Mouse (Mus musculus): Measurements from ENCODE around the gene Tmem53.
"Not testable (repeated sequence)": the region's sequence is repeated elsewhere in the genome, so short reads cannot be mapped to it uniquely, and the experiment has no call there.

Tmem53 gene

DNA sequence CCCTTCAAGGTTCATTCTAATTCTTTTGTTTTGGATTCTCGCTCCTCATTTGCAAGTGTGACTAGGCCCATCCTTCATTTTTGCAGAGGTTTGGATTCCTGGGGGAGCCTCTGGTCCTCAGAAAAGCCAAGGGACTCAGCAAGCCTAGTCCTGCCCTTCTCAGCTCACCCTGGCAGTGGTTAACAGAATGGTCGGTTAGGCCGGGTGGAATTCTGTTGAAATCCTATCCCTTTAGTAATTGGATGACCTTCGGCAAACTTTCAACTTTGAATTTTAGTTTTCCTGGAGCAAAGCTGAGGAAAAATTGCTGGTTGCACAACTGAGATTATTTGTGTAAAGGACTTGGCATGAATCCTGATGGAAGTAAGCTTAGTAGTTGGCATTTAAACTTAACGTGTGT is 600 bp downstream of the Tmem53 start:
- DNase-seq (ENCODE audit: low read depth, low spot score): no peak

DNA sequence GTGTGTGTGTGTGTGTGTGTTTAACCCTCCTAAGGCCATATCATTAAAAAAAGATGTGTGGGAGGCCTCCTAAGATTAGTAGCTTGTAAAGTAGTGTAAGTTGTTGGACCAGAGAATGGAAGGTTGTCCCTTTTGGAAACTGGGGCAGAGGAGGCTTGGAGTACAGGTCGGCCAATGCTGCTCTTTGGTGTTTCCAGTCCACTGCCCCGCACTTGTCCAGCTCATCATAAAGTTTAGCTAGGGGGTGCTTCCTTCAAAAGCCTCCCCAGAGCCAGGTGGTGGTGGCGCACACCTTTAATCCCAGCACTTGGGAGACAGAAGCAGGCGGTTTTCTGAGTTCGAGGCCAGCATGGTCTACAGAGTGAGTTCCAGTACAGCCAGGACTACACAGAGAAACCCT is 1.0 kb downstream of the Tmem53 start:
- no peak for DNase-seq (ENCODE audit: low read depth, low spot score)

DNA sequence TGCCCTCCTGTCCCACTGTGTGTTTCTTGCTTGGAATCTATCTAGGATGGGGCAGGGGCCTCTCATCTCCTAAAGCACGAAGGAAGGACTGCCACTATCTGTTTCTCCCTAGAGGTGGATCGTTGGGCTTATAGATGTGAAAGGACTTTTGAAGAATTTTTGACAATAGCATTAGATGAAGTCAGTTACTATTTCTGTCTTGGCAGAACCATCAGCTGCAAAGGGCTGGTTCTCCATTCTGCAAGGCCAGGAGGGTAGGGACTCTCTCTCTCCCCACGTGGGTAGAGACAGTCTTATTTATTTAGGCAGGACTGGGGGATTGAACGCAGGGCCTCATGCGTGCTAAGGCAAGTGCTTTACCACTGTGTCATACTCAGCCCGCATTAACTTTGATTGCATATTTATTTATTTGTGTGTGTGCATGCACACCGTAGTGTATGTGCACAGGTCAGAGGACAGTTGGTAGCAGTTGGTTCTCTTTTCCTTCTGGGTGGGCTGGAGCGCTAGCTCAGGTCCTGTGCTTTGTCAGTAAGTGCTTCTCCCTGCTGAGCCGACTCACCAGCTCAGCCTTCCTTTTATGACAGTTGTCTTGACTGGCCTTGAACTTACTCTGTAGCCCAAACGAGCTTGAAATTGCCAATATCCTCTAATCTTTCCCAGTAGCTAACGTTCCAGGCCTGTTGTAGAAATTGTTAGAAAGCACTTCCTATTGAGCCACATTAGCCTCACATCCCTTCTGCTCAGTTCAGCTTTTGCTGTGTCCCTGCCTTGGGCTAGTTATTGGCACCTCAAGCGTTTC is 1.7 kb downstream of the Tmem53 start:
- DNase-seq (ENCODE audit: low read depth, low spot score): no peak

DNA sequence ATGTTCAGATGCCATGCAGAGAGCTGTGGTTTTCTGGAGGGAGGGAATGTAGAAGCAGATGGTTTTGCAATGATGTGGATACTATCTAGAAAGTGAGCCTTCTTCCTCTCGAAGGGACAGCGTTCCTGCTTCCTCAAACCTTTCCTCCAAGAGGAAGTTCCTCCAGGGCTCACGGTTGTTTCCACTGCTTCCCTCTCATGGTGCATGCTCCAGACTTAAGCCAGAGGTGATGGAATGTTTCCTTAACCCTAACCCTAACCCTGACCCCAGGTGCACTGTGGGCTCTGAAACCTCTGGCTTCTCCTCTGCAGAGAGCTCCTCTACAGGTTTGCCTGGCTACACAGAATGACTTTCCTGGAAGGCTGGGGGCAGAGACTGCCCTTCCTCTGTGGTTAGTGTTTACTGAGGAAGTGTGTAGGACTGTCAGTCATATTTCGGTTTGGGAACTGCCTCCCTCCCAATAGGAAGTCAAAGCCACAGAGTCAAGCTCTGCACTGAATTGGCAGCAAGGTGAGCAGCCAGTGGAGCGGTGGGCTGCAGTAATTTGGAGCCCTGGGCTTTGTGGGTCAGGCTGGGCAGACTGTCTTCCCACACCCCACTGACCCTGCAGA is 2.4 kb downstream of the Tmem53 start:
- DNase-seq (ENCODE audit: low read depth, low spot score): no peak

DNA sequence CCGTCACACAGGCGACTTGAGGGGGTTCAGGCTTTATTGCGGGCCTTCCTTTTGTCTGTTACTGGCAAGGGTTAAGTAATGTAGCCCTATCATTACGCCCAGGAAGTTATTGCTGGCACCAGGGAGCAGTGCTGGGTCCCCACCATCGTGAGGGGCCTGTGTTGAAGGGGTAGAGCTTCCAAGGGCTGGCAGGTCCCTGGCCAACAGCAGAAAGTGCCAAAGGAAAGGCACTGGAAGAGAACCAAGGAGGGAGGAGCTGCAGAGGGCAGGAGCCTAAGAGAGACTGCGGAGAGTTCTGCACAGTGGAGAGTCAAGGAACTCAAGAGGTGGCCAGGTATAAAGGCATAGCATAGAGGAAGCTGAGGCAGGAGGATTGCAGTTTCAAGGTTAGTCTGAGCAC is 2.9 kb downstream of the Tmem53 start:
- DNase-seq (ENCODE audit: low read depth, low spot score): no peak

DNA sequence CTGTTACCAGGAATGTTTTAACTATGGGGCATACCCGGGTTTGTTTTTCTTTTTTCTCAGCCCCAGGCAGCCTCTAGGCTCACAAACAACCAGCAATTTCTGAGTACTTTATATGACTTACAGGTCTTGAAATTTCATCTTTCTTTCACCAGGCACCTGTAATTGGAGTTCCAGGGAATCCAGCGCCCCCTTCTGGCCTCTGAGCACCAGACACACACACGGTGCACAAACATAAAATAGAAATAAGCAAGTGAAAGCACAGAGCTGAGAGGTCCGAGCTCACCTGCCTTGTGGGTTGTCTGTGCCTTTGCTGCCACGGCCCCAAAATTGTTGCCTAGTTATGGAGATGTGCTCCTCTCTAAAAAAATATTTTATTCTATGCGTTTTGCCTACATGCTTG is 8.2 kb downstream of the Tmem53 start:
- DNase-seq (ENCODE audit: low read depth, low spot score): not testable (repeated sequence)

DNA sequence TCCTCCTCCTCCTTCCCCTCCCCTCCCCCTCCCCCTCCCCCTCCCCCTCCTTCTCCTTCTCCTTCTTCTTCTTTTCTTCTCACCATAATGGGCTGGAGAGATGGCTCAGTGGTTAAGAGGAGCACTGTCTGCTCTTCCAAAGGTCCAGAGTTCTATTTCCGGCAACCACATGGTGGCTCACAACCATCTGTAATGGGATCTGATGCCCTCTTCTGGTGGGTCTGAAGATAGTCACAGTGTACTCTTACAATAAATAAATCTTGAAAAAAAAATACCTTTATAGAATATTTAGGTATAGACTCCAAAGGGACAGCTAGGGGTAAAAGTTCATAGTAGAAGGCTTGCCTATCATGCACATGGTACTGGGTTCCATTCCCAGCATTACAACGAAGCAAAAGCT is 9.5 kb downstream of the Tmem53 start:
- DNase-seq (ENCODE audit: low read depth, low spot score): no peak

DNA sequence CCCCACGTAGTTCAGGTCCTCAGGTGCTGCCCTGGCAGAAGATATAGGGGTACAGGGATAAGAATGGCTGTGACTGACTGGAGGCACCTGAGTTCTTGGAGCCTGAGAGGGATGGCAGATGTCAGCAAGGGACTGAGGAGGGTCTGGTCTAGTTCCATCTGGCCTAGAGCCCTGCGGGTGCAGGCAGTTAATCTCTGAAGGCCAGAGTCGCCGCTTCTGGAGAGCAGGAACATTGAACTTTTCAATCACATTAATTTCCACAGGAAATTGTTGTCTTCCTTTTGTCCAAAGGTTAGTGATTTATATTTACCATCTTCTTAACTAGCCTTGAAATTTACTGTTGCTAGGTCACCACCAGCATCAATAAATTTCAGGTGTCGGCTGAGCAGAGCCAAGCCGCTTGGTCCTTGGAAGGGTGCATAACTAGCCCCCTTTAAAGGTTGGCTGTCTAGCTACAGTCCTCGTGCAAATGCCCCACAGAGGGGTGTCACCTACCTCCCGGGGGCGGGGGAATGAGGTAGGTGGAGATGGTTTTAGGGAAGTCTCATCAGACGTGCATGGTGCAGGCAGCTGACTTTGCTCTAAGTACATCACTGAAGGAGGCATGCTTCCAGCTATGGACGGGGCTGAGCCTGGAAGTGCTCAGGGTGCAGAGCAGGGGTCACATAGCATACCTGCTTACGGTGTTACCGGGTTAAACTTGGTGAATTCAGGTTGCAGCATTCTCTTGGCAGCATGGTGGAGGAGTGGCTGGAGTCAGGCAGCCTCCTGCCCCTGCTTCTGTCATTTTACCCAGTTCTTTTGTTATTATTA is 10.6 kb downstream of the Tmem53 start:
- DNase-seq (ENCODE audit: low read depth, low spot score): no peak

DNA sequence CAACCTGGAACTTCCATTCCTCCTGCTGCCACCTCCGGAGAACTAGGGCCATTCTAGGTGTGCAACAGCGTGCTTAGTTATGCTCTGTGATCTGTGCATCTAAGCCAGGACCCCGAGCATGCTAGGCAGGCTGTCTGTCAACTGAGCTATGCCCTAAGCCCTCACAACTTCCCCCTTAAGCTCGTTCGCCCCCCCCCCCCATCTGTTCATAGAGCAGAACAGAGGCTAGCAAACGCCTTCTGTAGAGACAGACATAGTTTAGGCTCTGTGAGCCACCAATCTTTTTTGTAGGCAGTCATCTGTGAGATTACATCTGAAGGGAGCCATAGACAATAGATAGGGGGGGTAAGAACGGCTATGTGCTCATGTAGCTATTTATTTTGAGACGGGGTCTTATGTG is 11.2 kb downstream of the Tmem53 start:
- DNase-seq (ENCODE audit: low read depth, low spot score): no peak

DNA sequence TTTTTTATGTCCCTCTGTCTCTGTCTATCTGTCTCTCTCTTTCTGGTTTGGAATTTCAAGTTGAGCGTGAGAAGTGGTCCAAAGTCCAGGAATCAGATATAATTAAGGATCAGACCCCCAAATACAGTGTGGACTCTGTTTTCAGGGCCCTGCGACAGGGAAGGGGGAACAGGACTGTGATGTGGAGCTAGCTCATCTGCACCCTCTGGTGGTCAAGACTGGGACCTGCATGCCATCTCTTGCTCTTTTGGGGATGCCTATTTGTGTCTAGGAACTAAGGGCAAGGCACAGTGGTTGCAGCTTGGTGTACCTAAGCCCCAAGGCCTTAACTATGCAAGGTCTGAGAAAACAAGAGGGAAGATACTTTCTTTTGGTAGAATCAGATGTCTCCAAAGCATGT is 15.5 kb downstream of the Tmem53 start:
- DNase-seq (ENCODE audit: low read depth, low spot score): peak; percentile 67

DNA sequence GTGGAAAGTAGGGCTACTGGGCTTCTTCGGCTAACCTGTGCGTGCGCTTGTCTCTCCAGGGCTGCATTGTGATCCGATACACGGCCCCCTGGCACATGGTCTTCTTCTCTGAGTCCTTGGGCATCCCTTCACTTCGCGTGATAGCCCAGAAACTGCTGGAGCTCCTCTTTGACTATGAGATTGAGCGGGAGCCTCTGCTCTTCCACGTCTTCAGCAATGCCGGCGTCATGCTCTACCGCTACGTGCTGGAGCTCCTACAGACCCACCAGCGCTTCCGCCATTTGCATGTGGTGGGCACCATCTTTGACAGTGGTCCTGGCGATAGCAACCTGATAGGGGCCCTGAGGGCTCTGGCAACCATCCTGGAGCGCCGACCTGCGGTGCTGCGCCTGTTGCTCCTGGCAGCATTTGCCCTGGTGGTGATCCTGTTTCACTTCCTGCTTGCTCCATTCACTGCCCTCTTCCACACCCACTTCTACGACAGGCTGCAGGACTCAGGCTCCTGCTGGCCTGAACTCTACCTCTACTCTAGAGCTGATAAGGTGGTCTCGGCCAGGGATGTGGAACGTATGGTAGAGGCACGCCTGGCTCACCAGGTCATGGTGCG is 16.2 kb downstream of the Tmem53 start:
- no peak for DNase-seq (ENCODE audit: low read depth, low spot score)

DNA sequence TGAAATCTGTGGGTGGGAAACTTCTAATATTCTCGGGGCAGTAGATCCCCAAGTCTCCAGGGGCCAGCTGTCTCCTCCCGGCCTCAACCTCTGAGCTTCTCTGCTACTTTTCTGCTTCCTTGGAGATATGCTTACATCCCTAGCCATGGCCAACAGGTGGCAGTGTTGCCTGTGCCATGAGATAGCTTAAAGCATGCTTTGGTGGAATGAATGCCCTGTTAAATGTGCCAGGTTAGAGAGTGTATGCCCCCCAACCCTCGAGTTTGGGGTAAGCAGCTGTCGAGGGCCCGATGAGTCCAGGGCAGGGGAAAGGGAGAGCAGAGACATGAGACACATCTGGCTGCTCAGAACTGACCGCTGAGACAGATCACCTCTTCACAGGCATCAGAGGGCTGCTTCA is 18.5 kb downstream of the Tmem53 start:
- DNase-seq (ENCODE audit: low read depth, low spot score): peak; percentile 73

DNA sequence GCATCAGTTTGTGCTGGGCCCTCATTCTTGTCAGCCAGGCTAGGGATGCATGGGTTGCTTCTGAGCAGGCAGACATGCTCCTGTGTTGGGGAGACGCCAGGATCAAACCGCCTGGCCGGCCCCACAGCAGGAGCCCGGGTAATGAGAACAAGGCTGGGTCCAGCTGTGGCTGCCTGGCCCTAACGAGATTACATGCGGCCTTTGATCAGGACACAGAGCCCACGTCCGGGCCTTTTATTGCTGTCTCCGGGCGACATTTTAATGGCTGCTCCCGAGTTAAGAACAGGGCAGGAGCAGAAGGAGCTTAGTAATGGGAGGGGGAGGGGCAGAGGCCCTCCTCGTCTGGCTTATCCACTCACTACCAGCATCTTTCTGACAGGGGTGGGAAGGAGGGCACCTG is 20.7 kb downstream of the Tmem53 start:
- DNase-seq (ENCODE audit: low read depth, low spot score): no peak

DNA sequence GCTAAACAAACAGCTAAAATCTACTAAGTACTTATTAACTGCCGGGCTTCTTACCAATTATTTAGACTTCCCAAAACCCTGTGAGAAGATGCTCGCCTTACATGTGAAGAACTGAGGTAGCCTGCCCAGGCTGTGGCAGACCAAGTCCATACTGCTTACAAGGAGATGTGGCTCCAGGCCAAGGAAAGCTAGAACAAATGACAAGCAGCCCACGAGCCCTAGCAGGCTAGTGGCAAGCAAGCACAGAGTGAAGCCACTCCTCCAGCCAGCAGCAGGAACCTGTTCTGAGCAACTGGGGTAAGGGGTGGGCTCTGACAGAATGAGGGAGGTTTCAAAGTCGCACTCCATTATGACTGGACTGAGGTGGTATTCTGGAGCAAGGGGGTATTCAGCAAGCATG is 23.0 kb downstream of the Tmem53 start:
- no peak for DNase-seq (ENCODE audit: low read depth, low spot score)

DNA sequence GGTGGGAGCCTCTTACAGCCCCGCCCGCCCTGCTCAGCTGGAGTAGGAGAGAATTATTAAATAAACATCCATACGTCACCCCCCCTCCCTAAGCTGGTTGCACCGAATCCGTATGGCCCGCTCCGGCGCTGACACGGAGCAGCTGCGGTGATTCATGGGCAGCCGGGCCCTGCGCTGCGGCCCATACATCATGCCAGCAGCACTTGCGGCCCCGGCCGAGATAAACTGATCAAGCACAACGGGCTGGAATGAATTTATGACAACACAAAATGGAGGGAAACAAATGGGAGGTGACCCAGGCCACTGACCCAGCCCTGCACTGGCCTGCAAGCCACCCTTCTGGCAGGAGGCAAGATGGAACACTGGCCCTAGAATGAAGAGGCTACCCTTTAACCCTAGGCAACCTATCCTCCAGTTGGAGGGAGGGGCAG is 24.5 kb downstream of the Tmem53 start:
- no peak for DNase-seq (ENCODE audit: low read depth, low spot score)

DNA sequence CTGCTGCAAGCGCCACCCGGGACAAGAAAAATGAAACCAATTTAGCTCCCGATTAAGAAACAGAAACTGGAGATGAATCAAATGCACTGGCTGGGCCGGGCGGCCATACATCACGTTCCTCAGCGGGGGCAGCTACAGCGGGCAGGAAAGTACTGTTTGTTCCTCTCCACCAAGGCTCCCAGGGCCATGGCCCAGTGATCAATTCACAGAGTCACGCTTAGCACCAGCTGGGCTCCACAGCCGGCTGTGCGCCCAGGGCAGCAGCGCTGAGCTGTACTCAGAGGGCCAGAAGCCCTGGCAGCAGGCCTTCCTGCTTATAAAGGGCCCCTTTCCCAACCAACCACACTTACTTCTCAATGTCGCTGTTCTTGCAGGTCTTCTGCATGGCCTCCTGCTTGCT is 25.3 kb downstream of the Tmem53 start:
- no peak for DNase-seq (ENCODE audit: low read depth, low spot score)

DNA sequence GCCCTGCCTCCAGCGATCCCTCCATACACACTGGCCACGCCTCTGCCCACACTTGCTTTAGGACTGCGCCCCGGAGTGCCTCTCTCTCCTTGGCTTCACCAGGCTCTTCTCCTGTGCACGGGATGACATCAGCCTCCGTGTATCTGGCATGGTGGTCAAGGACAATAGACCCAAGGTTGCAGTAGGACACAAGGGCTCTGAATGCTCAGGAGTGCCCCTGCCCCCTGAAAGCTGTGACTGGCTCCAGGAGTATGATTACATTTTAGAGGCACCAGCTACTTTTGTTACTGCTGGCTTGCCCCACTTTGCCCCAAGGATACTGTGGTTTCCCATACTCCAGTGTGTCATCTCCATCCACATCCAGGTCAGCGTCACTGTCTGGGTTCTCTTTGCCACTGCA is 25.9 kb downstream of the Tmem53 start:
- no peak for DNase-seq (ENCODE audit: low read depth, low spot score)

DNA sequence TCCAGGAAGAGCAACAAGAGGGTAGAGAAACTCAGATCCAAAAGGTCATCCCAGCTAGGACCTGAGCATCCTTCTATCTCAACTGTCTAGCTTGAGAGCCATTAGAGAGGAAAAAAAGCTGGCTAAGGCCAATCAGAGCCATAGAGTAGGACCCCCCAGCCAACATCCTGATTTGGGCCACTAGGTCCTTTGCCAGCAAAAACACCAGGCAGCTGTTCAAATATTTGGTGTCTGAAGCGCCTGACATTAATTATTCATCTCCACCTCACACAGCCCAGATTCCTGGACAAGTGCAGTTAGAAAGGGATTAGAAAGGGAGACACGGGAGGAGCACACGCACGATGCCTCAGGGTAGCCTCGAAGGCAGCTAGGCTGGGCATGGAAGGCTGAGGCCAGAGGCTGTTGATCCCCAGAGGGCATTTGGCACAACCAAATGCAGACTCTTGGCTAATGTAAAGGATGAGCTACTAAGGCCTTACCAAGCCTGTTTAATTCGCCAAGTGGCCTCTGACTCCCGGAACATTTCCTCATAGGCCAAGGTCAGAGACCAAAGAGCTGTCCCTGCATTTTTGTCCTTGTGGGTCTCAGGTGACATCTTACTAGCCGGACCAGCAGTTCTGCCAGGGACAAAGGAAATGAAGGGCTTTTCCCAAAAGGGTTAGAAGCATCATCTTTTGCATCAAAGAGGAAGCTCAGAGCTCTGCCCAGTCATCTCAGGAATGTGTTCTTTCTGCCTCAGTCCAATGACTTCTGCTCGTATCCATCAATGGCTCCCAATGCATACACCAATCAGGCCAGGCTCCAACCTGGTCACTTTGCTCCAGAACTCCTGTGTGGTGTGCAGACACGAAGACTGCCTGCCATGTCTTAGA is 26.9 kb downstream of the Tmem53 start:
- DNase-seq (ENCODE audit: low read depth, low spot score): no peak

DNA sequence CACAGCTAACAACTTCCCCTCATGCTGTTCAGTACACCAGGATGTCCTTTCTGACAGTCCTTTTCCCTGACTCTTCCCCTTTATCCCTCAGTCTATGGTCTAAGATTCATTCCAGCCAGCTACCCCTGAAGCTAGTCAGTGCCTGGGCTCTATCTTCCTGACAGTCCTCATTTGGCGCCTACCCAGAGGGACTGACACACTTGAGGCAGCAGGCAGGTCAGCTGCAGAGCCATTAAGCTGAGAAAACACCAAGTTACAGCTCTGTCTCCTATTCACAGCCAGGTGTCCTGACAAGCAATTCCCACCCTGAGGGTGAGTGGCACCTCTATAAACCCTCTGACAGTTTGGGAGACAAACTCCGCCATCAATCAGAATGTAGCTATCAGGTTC is 27.5 kb downstream of the Tmem53 start:
- DNase-seq (ENCODE audit: low read depth, low spot score): no peak

DNA sequence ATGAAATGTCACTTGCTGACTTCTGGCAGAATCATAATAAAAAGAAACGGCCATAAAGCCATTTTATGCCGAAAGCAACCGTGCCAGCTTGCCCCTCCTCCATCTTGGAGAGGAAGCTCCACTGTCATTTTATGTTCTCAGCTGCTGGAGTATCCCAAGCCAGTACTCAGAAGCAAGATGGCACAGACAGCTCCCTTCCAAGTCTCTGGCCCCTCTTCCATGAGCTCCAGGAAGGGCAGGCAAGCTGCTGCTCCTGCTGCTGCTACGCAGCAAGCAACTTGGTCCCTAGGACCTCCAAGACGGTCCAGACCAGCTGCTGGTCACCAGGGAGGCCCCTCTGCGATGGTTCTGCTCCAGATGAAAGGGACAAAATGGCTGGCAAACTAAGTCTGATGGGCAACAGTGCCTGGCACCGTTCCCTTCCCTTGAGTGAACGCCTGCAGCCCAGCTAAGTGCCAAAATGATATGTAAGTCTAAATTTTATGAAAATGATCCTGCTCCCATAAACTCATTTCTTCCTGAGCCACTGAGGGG is 28.7 kb downstream of the Tmem53 start:
- DNase-seq (ENCODE audit: low read depth, low spot score): no peak

Data from embryo, embryonic 11.5 days (tissue).